Mouse (Mus musculus) thymus, adult 2 months (tissue): Measurements from ENCODE around the gene Elf5.

Source experiments
- CTCF ChIP-seq: fragments of 200-500 bp; IDR thresholded peaks from 2 replicates; pipeline ENCODE4 v1.5.1; 2012; ENCODE audit warnings: mild to moderate bottlenecking, control low read depth, low read length, moderate library complexity, borderline replicate concordance; ENCODE audit not compliant: control insufficient read depth, poor library complexity, insufficient read depth; ENCODE audit errors: extremely low read depth
- POLR2A ChIP-seq: fragments of 200-500 bp; IDR thresholded peaks from 2 replicates; pipeline ENCODE4 v1.6.1; 2012; ENCODE audit warnings: mild to moderate bottlenecking, low read length, control low read depth, moderate library complexity; ENCODE audit not compliant: control insufficient read depth, poor library complexity, insufficient read depth; ENCODE audit errors: extremely low read depth

- TF ChIP-seq CTCF = no peak
- no peak for TF ChIP-seq POLR2A
Measured at GRCm38 (mm10) chr2:103406239-103406638, 5.2 kb upstream of the Elf5 start.
